Mouse (Mus musculus): Measurements from ENCODE around the gene Spsb4. TPM values are rescaled to one million over a fixed set of nuclear protein-coding genes. Genes with fewer than 3 reads are reported as not detected.

Spsb4 gene
- polyA plus RNA-seq, 1 experiment, result 0.24 TPM

DNA sequence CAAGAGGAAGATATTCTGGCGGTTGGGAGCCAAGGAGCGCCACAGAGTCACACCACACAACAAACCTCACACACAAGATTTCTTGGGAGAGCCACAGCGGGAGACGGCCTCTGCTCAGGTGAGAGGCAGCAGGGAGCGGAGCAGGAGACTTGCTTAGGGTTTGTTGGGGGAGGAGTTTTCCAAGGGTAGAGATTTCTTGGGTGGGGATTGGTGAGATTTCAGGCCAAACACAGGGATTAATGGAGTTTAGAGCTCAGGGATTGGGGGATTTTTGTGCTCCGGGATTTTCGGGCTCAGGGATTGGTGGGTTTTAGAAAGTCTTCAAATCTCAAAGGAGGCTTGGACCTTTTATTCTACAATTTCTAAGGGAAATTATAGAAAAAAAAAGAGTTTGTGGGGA, 5.8 kb upstream of the Spsb4 start:
- 87% methylated on average over 7 of the region's 7 CpGs for WGBS
- TF ChIP-seq CTCF (IDR thresholded peaks at IDR 0.05; ENCODE audit: extremely low read depth, insufficient read length, insufficient replicate concordance, low read depth, low read length) (no peak), POLR2A (IDR thresholded peaks at IDR 0.05; ENCODE audit: low read depth, low read length) (no peak)
- no peak overlapping the region for H3K27ac ChIP-seq (ENCODE audit: insufficient read depth, low read depth, low read length)
- no peaks in the 10 kb centered on the region for H3K4me1 ChIP-seq (ENCODE audit: control insufficient read depth, insufficient read depth, insufficient read length, low read length)
- H3K36me3 ChIP-seq (ENCODE audit: control insufficient read depth, insufficient read depth, low read length), result no peaks in the 10 kb centered on the region
- H3K4me3 ChIP-seq (ENCODE audit: low read depth, low read length), result no peak overlapping the region
- peaks cover 4% of the 10 kb centered on the region; the same call in 1 of the 2 replicates for H3K27me3 ChIP-seq (ENCODE audit: control insufficient read depth, insufficient read depth, low read length)

DNA sequence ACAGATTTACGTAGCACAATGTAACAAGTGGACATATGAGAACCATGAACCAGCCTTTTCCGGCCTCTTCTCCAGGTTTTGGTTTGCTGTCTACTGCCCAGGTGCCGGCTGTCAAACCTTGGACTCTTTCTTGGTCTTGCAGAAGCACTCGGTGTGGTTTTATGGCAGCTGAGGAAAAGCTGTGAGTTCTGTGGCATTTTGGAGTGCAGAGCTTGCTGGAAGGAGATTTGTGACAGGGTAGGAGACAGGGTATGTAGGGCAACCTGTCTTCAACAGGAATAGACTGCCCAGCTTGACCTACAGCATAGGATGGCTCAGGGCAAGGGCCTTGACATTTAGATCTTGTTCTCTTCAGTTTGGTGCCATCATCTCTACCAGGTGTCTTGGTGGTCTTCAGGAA, 4.3 kb upstream of the Spsb4 start:
- peaks cover 18% of the 10 kb centered on the region for H3K27me3 ChIP-seq (ENCODE audit: control insufficient read depth, insufficient read depth, low read length)
- H3K4me1 ChIP-seq (ENCODE audit: control insufficient read depth, insufficient read depth, insufficient read length, low read length), result peaks cover 8% of the 10 kb centered on the region
- WGBS, result 79% methylated on average over 4 of the region's 4 CpGs
- no peak overlapping the region for H3K27ac ChIP-seq (ENCODE audit: insufficient read depth, low read depth, low read length)
- no peak overlapping the region for H3K4me3 ChIP-seq (ENCODE audit: low read depth, low read length)
- TF ChIP-seq CTCF (IDR thresholded peaks at IDR 0.05; ENCODE audit: extremely low read depth, insufficient read length, insufficient replicate concordance, low read depth, low read length), result no peak
- no peak for TF ChIP-seq POLR2A (IDR thresholded peaks at IDR 0.05; ENCODE audit: low read depth, low read length)
- H3K36me3 ChIP-seq (ENCODE audit: control insufficient read depth, insufficient read depth, low read length), result no peaks in the 10 kb centered on the region

DNA sequence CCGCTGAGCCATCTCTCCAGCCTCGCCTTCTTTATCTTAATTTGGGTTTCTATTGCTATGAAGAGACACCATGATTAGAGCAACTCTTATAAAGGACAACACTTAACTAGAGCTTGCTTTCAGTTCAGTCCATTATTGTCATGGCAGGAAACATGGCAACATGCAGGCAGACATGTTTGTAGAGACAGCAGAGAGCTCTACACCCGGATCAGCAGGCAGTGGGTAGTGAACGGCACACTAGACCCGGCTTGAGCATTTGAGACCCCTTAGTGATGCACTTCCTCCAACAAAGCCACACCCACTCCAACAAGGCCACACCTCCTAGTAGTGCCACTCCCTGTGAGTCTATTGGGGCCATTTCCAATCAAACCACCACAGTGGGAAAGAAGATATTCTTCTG, 3.7 kb upstream of the Spsb4 start:
- peaks cover 24% of the 10 kb centered on the region for H3K27me3 ChIP-seq (ENCODE audit: control insufficient read depth, insufficient read depth, low read length)
- H3K36me3 ChIP-seq (ENCODE audit: control insufficient read depth, insufficient read depth, low read length), result no peaks in the 10 kb centered on the region
- WGBS, result 81% methylated on average over 5 of the region's 5 CpGs
- H3K4me1 ChIP-seq (ENCODE audit: control insufficient read depth, insufficient read depth, insufficient read length, low read length), result peaks cover 8% of the 10 kb centered on the region
- H3K4me3 ChIP-seq (ENCODE audit: low read depth, low read length), result no peak overlapping the region
- no peak for TF ChIP-seq CTCF (IDR thresholded peaks at IDR 0.05; ENCODE audit: extremely low read depth, insufficient read length, insufficient replicate concordance, low read depth, low read length)
- TF ChIP-seq POLR2A (IDR thresholded peaks at IDR 0.05; ENCODE audit: low read depth, low read length), result no peak
- no peak overlapping the region for H3K27ac ChIP-seq (ENCODE audit: insufficient read depth, low read depth, low read length)

- Histone ChIP-seq H3K36me3 (ENCODE audit: control insufficient read depth, insufficient read depth, low read length) (no peaks in the 10 kb centered on the region), H3K4me1 (ENCODE audit: control insufficient read depth, insufficient read depth, insufficient read length, low read length) (peaks cover 8% of the 10 kb centered on the region), H3K4me3 (ENCODE audit: low read depth, low read length) (no peak overlapping the region), H3K27me3 (ENCODE audit: control insufficient read depth, insufficient read depth, low read length) (peaks cover 27% of the 10 kb centered on the region), H3K27ac (ENCODE audit: insufficient read depth, low read depth, low read length) (no peak overlapping the region)
- 53% methylated on average over 8 of the region's 8 CpGs for WGBS
- TF ChIP-seq POLR2A (IDR thresholded peaks at IDR 0.05; ENCODE audit: low read depth, low read length) (no peak), CTCF (IDR thresholded peaks at IDR 0.05; ENCODE audit: extremely low read depth, insufficient read length, insufficient replicate concordance, low read depth, low read length) (no peak)
Observed at GRCm38 (mm10) chr9:97020152-97020551, 1.5 kb upstream of the Spsb4 start.

GRCm38 (mm10) chr9:97019686-97020085, 1.0 kb upstream of the Spsb4 start:
- Histone ChIP-seq H3K4me1 (ENCODE audit: control insufficient read depth, insufficient read depth, insufficient read length, low read length) (peaks cover 8% of the 10 kb centered on the region), H3K27me3 (ENCODE audit: control insufficient read depth, insufficient read depth, low read length) (peaks cover 27% of the 10 kb centered on the region), H3K27ac (ENCODE audit: insufficient read depth, low read depth, low read length) (no peak overlapping the region), H3K36me3 (ENCODE audit: control insufficient read depth, insufficient read depth, low read length) (no peaks in the 10 kb centered on the region), H3K4me3 (ENCODE audit: low read depth, low read length) (no peak overlapping the region)
- WGBS, result 33% methylated on average over 2 of the region's 2 CpGs
- no peak for TF ChIP-seq POLR2A (IDR thresholded peaks at IDR 0.05; ENCODE audit: low read depth, low read length)
- no peak for TF ChIP-seq CTCF (IDR thresholded peaks at IDR 0.05; ENCODE audit: extremely low read depth, insufficient read length, insufficient replicate concordance, low read depth, low read length)

DNA sequence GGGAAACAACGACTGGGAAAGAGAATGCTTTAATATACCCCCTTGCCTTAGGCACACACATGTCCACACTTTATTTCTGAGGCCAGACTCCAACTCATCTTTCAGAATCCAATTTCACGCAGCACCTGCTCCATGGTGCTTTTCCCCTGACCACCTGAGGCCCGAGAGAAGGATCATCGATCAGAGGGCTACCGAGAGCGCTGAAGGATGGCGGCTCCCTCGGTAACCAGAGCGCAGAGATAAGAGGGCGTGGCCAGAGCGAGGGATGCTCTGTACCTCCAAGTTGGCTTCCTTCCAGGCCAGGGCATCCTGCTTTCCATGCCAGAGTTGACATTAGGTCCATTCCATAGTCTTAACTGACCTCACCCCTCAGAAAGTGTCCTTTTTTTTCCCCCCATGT, 588 bp upstream of the Spsb4 start:
- Histone ChIP-seq H3K36me3 (ENCODE audit: control insufficient read depth, insufficient read depth, low read length) (no peaks in the 10 kb centered on the region), H3K27me3 (ENCODE audit: control insufficient read depth, insufficient read depth, low read length) (peaks cover 27% of the 10 kb centered on the region), H3K4me3 (ENCODE audit: low read depth, low read length) (peak overlapping the region; percentile 57), H3K27ac (ENCODE audit: insufficient read depth, low read depth, low read length) (no peak overlapping the region), H3K4me1 (ENCODE audit: control insufficient read depth, insufficient read depth, insufficient read length, low read length) (peaks cover 8% of the 10 kb centered on the region)
- no peak; the same call in 1 of the 2 replicates for TF ChIP-seq CTCF (IDR thresholded peaks at IDR 0.05; ENCODE audit: extremely low read depth, insufficient read length, insufficient replicate concordance, low read depth, low read length)
- TF ChIP-seq POLR2A (IDR thresholded peaks at IDR 0.05; ENCODE audit: low read depth, low read length), result no peak
- 5% methylated on average over 11 of the region's 11 CpGs for WGBS

DNA sequence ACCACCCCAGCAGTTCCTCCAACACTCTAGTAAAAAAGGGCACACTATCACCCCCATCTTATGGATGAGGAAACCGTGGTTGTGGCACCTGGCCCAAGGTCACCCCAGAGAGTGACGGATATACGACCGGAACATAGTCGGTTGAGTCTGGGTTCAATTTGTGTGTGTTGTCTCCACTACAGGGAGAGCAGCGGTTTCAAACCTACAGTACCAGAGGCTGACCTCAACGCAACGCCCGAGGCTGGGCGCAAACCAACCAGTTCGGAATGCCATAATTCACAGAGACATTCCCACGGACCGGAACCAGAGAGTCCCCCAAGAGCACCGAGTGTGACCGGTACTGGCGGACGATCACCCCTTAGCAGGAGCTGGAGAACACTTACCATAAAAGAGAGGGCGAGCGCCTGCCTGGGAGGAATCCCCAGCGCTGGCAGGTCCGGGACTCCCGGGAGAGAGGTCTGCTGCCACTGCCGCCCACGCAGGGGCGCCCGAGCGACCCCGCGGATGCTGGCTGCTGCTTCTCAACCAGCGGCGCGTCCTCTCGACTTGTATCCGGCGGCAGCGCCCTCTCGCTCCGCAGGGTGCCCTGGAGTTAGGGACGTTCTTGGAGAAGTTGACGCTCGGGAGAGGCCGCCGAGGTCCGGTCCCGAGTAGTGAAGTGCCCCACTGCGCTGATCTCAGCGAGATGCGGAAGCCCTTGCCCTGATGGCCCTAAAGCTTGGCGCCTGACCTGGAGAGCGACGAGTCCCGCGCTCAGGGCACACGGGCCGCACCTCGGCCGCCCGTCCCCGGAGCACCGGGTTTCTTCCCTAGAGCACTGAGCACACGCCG, 617 bp downstream of the Spsb4 start:
- Histone ChIP-seq H3K27ac (ENCODE audit: insufficient read depth, low read depth, low read length) (no peak overlapping the region), H3K27me3 (ENCODE audit: control insufficient read depth, insufficient read depth, low read length) (peaks cover 27% of the 10 kb centered on the region), H3K4me3 (ENCODE audit: low read depth, low read length) (peak overlapping the region; percentile 57), H3K36me3 (ENCODE audit: control insufficient read depth, insufficient read depth, low read length) (no peaks in the 10 kb centered on the region), H3K4me1 (ENCODE audit: control insufficient read depth, insufficient read depth, insufficient read length, low read length) (peaks cover 8% of the 10 kb centered on the region)
- WGBS, result under 1% methylated on average over 62 of the region's 62 CpGs
- TF ChIP-seq POLR2A (IDR thresholded peaks at IDR 0.05; ENCODE audit: low read depth, low read length), result no peak
- TF ChIP-seq CTCF (IDR thresholded peaks at IDR 0.05; ENCODE audit: extremely low read depth, insufficient read length, insufficient replicate concordance, low read depth, low read length), result no peak

Data from small intestine, adult 2 months (tissue).